Mouse (Mus musculus): ENCODE results near the gene Paqr8.

DNA sequence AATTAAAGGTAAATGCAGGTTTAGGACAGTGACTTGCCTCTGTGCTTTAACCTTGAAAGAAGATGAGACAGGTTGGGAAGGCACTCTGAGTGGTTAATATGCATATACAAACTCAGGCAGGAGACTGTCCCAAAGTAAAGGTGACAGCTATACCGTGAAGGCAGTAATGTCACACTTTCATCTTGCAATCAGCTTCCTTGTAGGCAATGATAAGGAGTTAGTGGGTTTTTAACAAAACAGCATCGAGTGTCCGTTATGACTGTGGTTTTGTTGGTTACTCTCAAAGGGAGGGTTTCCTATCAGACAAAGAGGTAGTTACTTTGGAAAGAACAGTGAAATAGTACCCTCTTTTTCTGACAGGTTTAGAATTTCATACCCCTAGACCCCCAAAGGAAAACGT, 38.1 kb downstream of the Paqr8 start:
- TF ChIP-seq EP300 (optimal IDR thresholded peaks at IDR 0.05) (no peak), CTCF (IDR thresholded peaks at IDR 0.05; ENCODE audit: low read depth) (no peak)

Data from stomach, postnatal 0 days (tissue).